Mouse (Mus musculus): ENCODE measurements around the gene Camk1d. TPM values are rescaled to one million over a fixed set of nuclear protein-coding genes. Genes with fewer than 3 reads are reported as not detected.

The Camk1d gene
- polyA plus RNA-seq, 1 experiment from 2014 or later = 10.4 TPM

GRCm38 (mm10) chr2:5661946-5662345, 52.4 kb downstream of the Camk1d start:
- H3K9ac ChIP-seq = no peak overlapping the region
- H3K27ac ChIP-seq (replicated peaks) = no peak overlapping the region
- ATAC-seq (ENCODE audit: insufficient number of reproducible peaks, low FRiP score, low TSS enrichment, low read depth) = no peak
- no peaks in the 10 kb centered on the region for H3K27me3 ChIP-seq
- H3K4me1 ChIP-seq = peaks cover 5% of the 10 kb centered on the region; the same call in 1 of the 2 replicates
- H3K4me3 ChIP-seq (replicated peaks) = no peak overlapping the region
- H3K36me3 ChIP-seq = no peaks in the 10 kb centered on the region
- 45% methylated on average over 5 of the region's 5 CpGs for WGBS
- no peak overlapping the region for H3K4me2 ChIP-seq (replicated peaks)
- H3K9me3 ChIP-seq (replicated peaks) = no peaks in the 10 kb centered on the region

GRCm38 (mm10) chr2:5658000-5658399, 56.3 kb downstream of the Camk1d start:
- no peak overlapping the region for H3K27ac ChIP-seq (replicated peaks)
- H3K9me3 ChIP-seq (replicated peaks) = no peaks in the 10 kb centered on the region
- no peaks in the 10 kb centered on the region for H3K36me3 ChIP-seq
- peaks cover 5% of the 10 kb centered on the region; the same call in 1 of the 2 replicates for H3K4me1 ChIP-seq
- ATAC-seq (ENCODE audit: insufficient number of reproducible peaks, low FRiP score, low TSS enrichment, low read depth) = no peak
- 85% methylated on average over 3 of the region's 3 CpGs for WGBS
- no peak overlapping the region for H3K4me3 ChIP-seq (replicated peaks)
- no peak overlapping the region for H3K4me2 ChIP-seq (replicated peaks)
- H3K27me3 ChIP-seq = no peaks in the 10 kb centered on the region
- H3K9ac ChIP-seq = no peak overlapping the region

GRCm38 (mm10) chr2:5656326-5656725, 58.0 kb downstream of the Camk1d start:
- no peak for ATAC-seq (ENCODE audit: insufficient number of reproducible peaks, low FRiP score, low TSS enrichment, low read depth)
- Histone ChIP-seq H3K4me2 (replicated peaks) (no peak overlapping the region), H3K9me3 (replicated peaks) (no peaks in the 10 kb centered on the region), H3K27ac (replicated peaks) (no peak overlapping the region), H3K36me3 (no peaks in the 10 kb centered on the region), H3K9ac (no peak overlapping the region), H3K4me3 (replicated peaks) (no peak overlapping the region), H3K4me1 (no peaks in the 10 kb centered on the region), H3K27me3 (no peaks in the 10 kb centered on the region)
- 73% methylated on average over 3 of the region's 3 CpGs for WGBS

- ATAC-seq (ENCODE audit: insufficient number of reproducible peaks, low FRiP score, low TSS enrichment, low read depth) = no peak
- no peak overlapping the region for H3K9ac ChIP-seq
- H3K4me3 ChIP-seq (replicated peaks) = no peak overlapping the region
- no peaks in the 10 kb centered on the region for H3K9me3 ChIP-seq (replicated peaks)
- no peak overlapping the region for H3K27ac ChIP-seq (replicated peaks)
- H3K36me3 ChIP-seq = no peaks in the 10 kb centered on the region
- 59% methylated on average over 6 of the region's 6 CpGs for WGBS
- H3K27me3 ChIP-seq = no peaks in the 10 kb centered on the region
- H3K4me1 ChIP-seq = no peaks in the 10 kb centered on the region
- no peak overlapping the region for H3K4me2 ChIP-seq (replicated peaks)
These were observed 62.2 kb downstream of the Camk1d start for GRCm38 (mm10) chr2:5652071-5652470.

GRCm38 (mm10) chr2:5651285-5651870, 62.9 kb downstream of the Camk1d start:
- no peak overlapping the region for H3K9ac ChIP-seq
- H3K27ac ChIP-seq (replicated peaks) = no peak overlapping the region
- H3K4me2 ChIP-seq (replicated peaks) = no peak overlapping the region
- H3K4me3 ChIP-seq (replicated peaks) = no peak overlapping the region
- no peaks in the 10 kb centered on the region for H3K27me3 ChIP-seq
- no peaks in the 10 kb centered on the region for H3K36me3 ChIP-seq
- 74% methylated on average over 10 of the region's 10 CpGs for WGBS
- no peaks in the 10 kb centered on the region for H3K9me3 ChIP-seq (replicated peaks)
- no peak for ATAC-seq (ENCODE audit: insufficient number of reproducible peaks, low FRiP score, low TSS enrichment, low read depth)
- no peaks in the 10 kb centered on the region for H3K4me1 ChIP-seq

GRCm38 (mm10) chr2:5649226-5649625, 65.1 kb downstream of the Camk1d start:
- Histone ChIP-seq H3K4me2 (replicated peaks) (no peak overlapping the region), H3K36me3 (no peaks in the 10 kb centered on the region), H3K4me3 (replicated peaks) (no peak overlapping the region), H3K4me1 (no peaks in the 10 kb centered on the region), H3K9me3 (replicated peaks) (no peaks in the 10 kb centered on the region), H3K9ac (no peak overlapping the region), H3K27me3 (no peaks in the 10 kb centered on the region), H3K27ac (replicated peaks) (no peak overlapping the region)
- no peak for ATAC-seq (ENCODE audit: insufficient number of reproducible peaks, low FRiP score, low TSS enrichment, low read depth)
- 58% methylated on average over 5 of the region's 5 CpGs for WGBS

GRCm38 (mm10) chr2:5648764-5649163, 65.6 kb downstream of the Camk1d start:
- Histone ChIP-seq H3K4me2 (replicated peaks) (no peak overlapping the region), H3K9ac (no peak overlapping the region), H3K4me1 (no peaks in the 10 kb centered on the region), H3K27ac (replicated peaks) (no peak overlapping the region), H3K9me3 (replicated peaks) (no peaks in the 10 kb centered on the region), H3K36me3 (no peaks in the 10 kb centered on the region), H3K27me3 (no peaks in the 10 kb centered on the region), H3K4me3 (replicated peaks) (no peak overlapping the region)
- no peak for ATAC-seq (ENCODE audit: insufficient number of reproducible peaks, low FRiP score, low TSS enrichment, low read depth)
- WGBS = 67% methylated on average over 6 of the region's 6 CpGs

- 81% methylated on average over 5 of the region's 5 CpGs for WGBS
- Histone ChIP-seq H3K4me1 (no peaks in the 10 kb centered on the region), H3K9me3 (replicated peaks) (no peaks in the 10 kb centered on the region), H3K36me3 (no peaks in the 10 kb centered on the region), H3K9ac (no peak overlapping the region), H3K27ac (replicated peaks) (no peak overlapping the region), H3K4me2 (replicated peaks) (no peak overlapping the region), H3K4me3 (replicated peaks) (no peak overlapping the region), H3K27me3 (no peaks in the 10 kb centered on the region)
- no peak for ATAC-seq (ENCODE audit: insufficient number of reproducible peaks, low FRiP score, low TSS enrichment, low read depth)
These were observed 68.0 kb downstream of the Camk1d start for GRCm38 (mm10) chr2:5646322-5646721.

GRCm38 (mm10) chr2:5645584-5645983, 68.7 kb downstream of the Camk1d start:
- ATAC-seq (ENCODE audit: insufficient number of reproducible peaks, low FRiP score, low TSS enrichment, low read depth) = no peak
- H3K9me3 ChIP-seq (replicated peaks) = no peaks in the 10 kb centered on the region
- no peaks in the 10 kb centered on the region for H3K27me3 ChIP-seq
- H3K9ac ChIP-seq = no peak overlapping the region
- no peak overlapping the region for H3K4me3 ChIP-seq (replicated peaks)
- no peak overlapping the region for H3K4me2 ChIP-seq (replicated peaks)
- no peak overlapping the region for H3K27ac ChIP-seq (replicated peaks)
- no peaks in the 10 kb centered on the region for H3K4me1 ChIP-seq
- no peaks in the 10 kb centered on the region for H3K36me3 ChIP-seq
- 66% methylated on average over 2 of the region's 2 CpGs for WGBS

GRCm38 (mm10) chr2:5643937-5644336, 70.4 kb downstream of the Camk1d start:
- Histone ChIP-seq H3K27ac (replicated peaks) (no peak overlapping the region), H3K4me1 (no peaks in the 10 kb centered on the region), H3K4me2 (replicated peaks) (no peak overlapping the region), H3K9me3 (replicated peaks) (no peaks in the 10 kb centered on the region), H3K36me3 (no peaks in the 10 kb centered on the region), H3K27me3 (no peaks in the 10 kb centered on the region), H3K9ac (no peak overlapping the region), H3K4me3 (replicated peaks) (no peak overlapping the region)
- no peak for ATAC-seq (ENCODE audit: insufficient number of reproducible peaks, low FRiP score, low TSS enrichment, low read depth)
- 75% methylated on average over 3 of the region's 3 CpGs for WGBS

- H3K9ac ChIP-seq = no peak overlapping the region
- ATAC-seq (ENCODE audit: insufficient number of reproducible peaks, low FRiP score, low TSS enrichment, low read depth) = no peak
- no peak overlapping the region for H3K27ac ChIP-seq (replicated peaks)
- no peak overlapping the region for H3K4me2 ChIP-seq (replicated peaks)
- H3K36me3 ChIP-seq = no peaks in the 10 kb centered on the region
- H3K9me3 ChIP-seq (replicated peaks) = no peaks in the 10 kb centered on the region
- no peak overlapping the region for H3K4me3 ChIP-seq (replicated peaks)
- WGBS = 63% methylated on average over 7 of the region's 7 CpGs
- no peaks in the 10 kb centered on the region for H3K4me1 ChIP-seq
- H3K27me3 ChIP-seq = no peaks in the 10 kb centered on the region
These were observed 71.1 kb downstream of the Camk1d start for GRCm38 (mm10) chr2:5643226-5643625.

- H3K4me2 ChIP-seq (replicated peaks) = no peak overlapping the region
- no peaks in the 10 kb centered on the region for H3K27me3 ChIP-seq
- H3K4me1 ChIP-seq = no peaks in the 10 kb centered on the region
- 49% methylated on average over 5 of the region's 5 CpGs for WGBS
- no peaks in the 10 kb centered on the region for H3K36me3 ChIP-seq
- no peak overlapping the region for H3K27ac ChIP-seq (replicated peaks)
- ATAC-seq (ENCODE audit: insufficient number of reproducible peaks, low FRiP score, low TSS enrichment, low read depth) = no peak
- no peak overlapping the region for H3K9ac ChIP-seq
- H3K9me3 ChIP-seq (replicated peaks) = no peaks in the 10 kb centered on the region
- no peak overlapping the region for H3K4me3 ChIP-seq (replicated peaks)
These were observed 71.7 kb downstream of the Camk1d start for GRCm38 (mm10) chr2:5642624-5643023.
